Mouse (Mus musculus) G1E (cell line): ENCODE data around the gene Rasgrp3. TPM values are rescaled to one million over a fixed set of nuclear protein-coding genes. Genes with fewer than 3 reads are reported as not detected.

Experiments used
- ATAC-seq: 2 replicates; pipeline ENCODE4 v1.8.0; 2016; ENCODE audit warnings: mild to moderate bottlenecking; ENCODE audit not compliant: insufficient number of reproducible peaks, poor library complexity, low FRiP score, severe bottlenecking; ENCODE audit errors: extremely low read depth
- DNase-seq: peaks from one replicate; pipeline ENCODE4 v3.0.0; 2012; ENCODE audit warnings: low spot score
- H3K27me3 ChIP-seq: 2 replicates; pipeline ENCODE4 v1.6.1; 2012; ENCODE audit warnings: mild to moderate bottlenecking, low read length, inconsistent platforms; ENCODE audit not compliant: insufficient read depth
- H3K36me3 ChIP-seq: replicated peaks from 2 replicates; pipeline ENCODE3; 2012; ENCODE audit warnings: mild to moderate bottlenecking, inconsistent platforms
- H3K4me1 ChIP-seq: 2 replicates; pipeline ENCODE4 v1.6.1; 2012; ENCODE audit warnings: low read depth, low read length, inconsistent platforms, mixed read lengths; ENCODE audit not compliant: insufficient read depth
- H3K4me3 ChIP-seq: 2 replicates; pipeline ENCODE4 v1.5.1; 2012; ENCODE audit warnings: low read depth, mild to moderate bottlenecking, inconsistent platforms, low read length, moderate library complexity, mixed read lengths
- H3K9me3 ChIP-seq: replicated peaks from 2 replicates; pipeline ENCODE4 v1.6.1; 2012; ENCODE audit warnings: inconsistent platforms
- CTCF ChIP-seq: IDR thresholded peaks from 2 replicates; pipeline ENCODE4 v1.5.1; 2012; ENCODE audit warnings: low read depth, low read length, inconsistent platforms, mixed read lengths
- GATA1 ChIP-seq: IDR thresholded peaks from 2 replicates; pipeline ENCODE4 v1.6.1; 2012; ENCODE audit warnings: borderline replicate concordance, low read length, inconsistent platforms, mixed read lengths
- GATA2 ChIP-seq: IDR thresholded peaks from 2 replicates; pipeline ENCODE4 v1.6.1; 2012; ENCODE audit warnings: low read depth, low read length, inconsistent platforms, borderline replicate concordance
- POLR2AphosphoS5 ChIP-seq: IDR thresholded peaks from 2 replicates; pipeline ENCODE4 v1.6.1; 2012; ENCODE audit warnings: low read depth, low read length, inconsistent platforms; ENCODE audit not compliant: insufficient replicate concordance
- TAL1 ChIP-seq: conservative IDR thresholded peaks from 2 replicates; pipeline ENCODE4 v1.6.1; 2012; ENCODE audit warnings: low read depth, low read length, inconsistent platforms, mixed read lengths
- polyA plus RNA-seq: library from polyadenylated mRNA; stranded (reverse); fragments of >175 nt; gene quantifications from 2 replicates; pipeline ENCODE4 v1.2.3, GENCODE M21; 2012
- total RNA-seq, 2 experiments: library from RNA; stranded (forward) in 1 of 2; stranded (reverse) in 1 of 2; fragments of 200-1000 nt in 1 of 2; fragments of >200 nt in 1 of 2; fragmentation: Nextera tagmentation in 1 of 2; gene quantifications; 2 replicates each; pipeline ENCODE4 v1.2.3; 2014 to 2017

The Rasgrp3 gene
- total and polyA plus RNA-seq, 3 experiments = 0.11 TPM; not detected in 2

DNA sequence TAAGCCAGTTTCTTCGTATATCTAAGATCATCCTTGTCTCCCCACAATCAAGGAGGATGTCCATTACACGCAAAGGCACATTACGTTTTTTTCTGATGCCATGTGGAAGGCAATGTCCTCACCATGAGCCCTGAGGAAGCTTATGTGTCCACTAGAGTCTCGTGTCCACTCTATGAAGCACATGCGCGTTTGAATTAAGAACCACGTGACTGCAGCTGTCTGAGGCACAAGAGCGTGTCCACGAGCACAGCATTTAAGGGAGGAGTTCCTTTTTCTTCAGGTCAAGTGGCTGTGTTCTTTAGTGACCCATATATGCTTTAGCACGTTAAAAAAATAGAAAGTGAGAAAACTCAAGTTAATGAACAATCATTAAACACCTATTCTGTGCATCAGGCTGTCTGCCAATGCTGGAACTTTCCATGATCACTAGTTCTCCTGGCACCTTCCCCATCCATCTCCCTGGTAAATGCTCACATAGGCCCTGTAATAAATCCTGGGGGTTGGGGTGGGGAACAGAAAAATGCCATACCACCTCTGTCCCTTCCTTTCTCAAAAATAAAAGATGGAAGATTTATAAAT is 70.5 kb downstream of the Rasgrp3 start:
- no peak for ATAC-seq

DNA sequence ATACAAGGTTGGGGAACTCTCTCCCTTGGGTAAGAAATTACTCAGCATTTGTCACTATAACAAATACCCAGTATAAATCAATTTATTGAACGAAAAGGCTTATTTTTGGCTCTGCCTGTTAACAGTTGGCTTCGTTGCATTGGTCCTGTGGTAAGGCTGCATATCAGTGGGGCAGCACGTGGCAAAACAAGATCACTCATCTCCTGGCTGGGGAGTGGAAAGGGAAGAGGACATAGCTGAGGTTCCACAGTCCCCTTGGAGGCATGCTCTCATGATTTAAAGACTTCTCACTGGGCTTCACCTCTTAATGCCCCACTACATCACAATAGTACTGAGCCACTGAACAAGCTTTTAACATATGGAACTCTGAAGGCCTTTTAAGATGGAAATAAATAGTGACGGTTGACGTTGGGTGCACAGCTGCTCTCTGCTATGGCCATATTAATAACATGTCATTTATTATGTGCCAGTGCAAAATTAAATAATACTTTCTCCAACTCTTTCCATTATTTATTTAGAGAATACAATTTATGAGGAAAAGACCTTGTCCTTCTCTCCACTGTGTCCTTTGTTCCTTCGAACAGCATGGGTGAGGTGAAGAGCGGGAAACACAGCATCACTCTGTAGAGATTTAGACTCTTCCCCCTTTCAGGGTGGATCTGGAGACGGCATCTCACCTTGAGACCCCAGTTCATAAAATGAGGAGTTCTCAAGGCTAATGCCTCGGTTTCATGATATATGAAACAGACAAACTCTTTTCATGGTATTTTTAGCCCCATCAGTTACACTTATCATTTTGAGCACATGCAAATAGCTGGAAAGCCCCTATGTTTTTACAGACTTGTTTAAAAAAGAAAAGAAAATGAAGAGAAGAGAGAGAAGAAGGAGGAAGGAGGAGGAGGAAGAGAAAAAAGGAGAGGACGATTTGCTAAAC is 71.3 kb downstream of the Rasgrp3 start:
- no peaks in the 10 kb centered on the region for H3K9me3 ChIP-seq
- no peak overlapping the region for H3K4me3 ChIP-seq
- TF ChIP-seq GATA2 (no peak), TAL1 (no peak), CTCF (no peak), POLR2AphosphoS5 (no peak), GATA1 (no peak)
- ATAC-seq (no peak), DNase-seq (no peak)
- H3K36me3 ChIP-seq = no peaks in the 10 kb centered on the region
- no peaks in the 10 kb centered on the region for H3K27me3 ChIP-seq
- no peaks in the 10 kb centered on the region for H3K4me1 ChIP-seq

More for the DNA sequence above, 70.5 kb downstream of the Rasgrp3 start:
- Histone ChIP-seq H3K36me3 (no peaks in the 10 kb centered on the region), H3K9me3 (no peaks in the 10 kb centered on the region), H3K4me1 (no peaks in the 10 kb centered on the region), H3K4me3 (no peak overlapping the region), H3K27me3 (no peaks in the 10 kb centered on the region)
- no peak for DNase-seq
- no peak for TF ChIP-seq GATA1
- TF ChIP-seq GATA2 = no peak
- no peak for TF ChIP-seq CTCF
- no peak for TF ChIP-seq POLR2AphosphoS5
- no peak for TF ChIP-seq TAL1

DNA sequence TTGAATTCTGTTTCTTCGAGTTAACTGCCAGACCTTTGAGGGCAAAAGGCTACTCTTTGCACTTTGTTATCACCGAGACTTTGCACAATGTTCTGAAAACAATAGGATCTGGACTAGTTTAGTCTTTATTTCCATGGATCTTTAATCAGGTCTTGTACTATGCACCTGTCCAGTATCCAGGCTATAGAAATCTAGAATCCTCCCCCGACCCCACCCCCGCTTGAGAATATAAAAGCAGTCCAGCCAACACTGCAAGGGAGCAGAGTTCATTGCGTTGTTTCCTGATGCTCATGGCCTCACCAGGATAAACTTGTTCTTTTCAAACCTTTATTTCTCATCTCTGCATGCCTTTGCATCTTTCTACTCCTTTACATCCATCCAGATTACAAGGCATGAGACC is 73.6 kb downstream of the Rasgrp3 start:
- TF ChIP-seq GATA2 (no peak), GATA1 (no peak), POLR2AphosphoS5 (no peak), CTCF (no peak), TAL1 (no peak)
- no peaks in the 10 kb centered on the region for H3K36me3 ChIP-seq
- no peak overlapping the region for H3K4me3 ChIP-seq
- H3K4me1 ChIP-seq = no peaks in the 10 kb centered on the region
- H3K9me3 ChIP-seq = no peaks in the 10 kb centered on the region
- DNase-seq (no peak), ATAC-seq (no peak)
- H3K27me3 ChIP-seq = no peaks in the 10 kb centered on the region

DNA sequence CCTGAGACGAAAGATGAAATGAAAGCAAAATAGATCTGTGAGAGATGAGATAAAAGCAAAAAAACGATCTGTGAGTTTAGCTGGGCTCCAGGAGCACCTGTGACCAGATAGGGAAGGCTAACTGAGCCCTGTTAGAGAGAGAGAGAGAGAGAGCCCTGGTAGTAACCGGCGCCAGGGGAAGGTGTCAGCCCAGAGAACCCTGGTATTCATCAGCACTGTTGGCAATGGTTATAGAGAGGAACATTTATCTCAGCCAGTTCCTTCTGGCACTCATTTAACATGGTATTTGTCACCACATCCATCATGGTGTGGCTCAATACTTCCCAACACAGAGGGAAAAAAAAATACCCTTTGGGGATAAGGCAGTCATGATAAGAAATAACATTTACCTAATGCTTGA is 80.9 kb downstream of the Rasgrp3 start:
- H3K4me3 ChIP-seq = no peak overlapping the region
- no peaks in the 10 kb centered on the region for H3K36me3 ChIP-seq
- DNase-seq (no peak), ATAC-seq (no peak)
- no peaks in the 10 kb centered on the region for H3K9me3 ChIP-seq
- H3K27me3 ChIP-seq = no peaks in the 10 kb centered on the region
- H3K4me1 ChIP-seq = no peaks in the 10 kb centered on the region
- TF ChIP-seq TAL1 (no peak), GATA2 (no peak), CTCF (no peak), GATA1 (no peak), POLR2AphosphoS5 (no peak)

DNA sequence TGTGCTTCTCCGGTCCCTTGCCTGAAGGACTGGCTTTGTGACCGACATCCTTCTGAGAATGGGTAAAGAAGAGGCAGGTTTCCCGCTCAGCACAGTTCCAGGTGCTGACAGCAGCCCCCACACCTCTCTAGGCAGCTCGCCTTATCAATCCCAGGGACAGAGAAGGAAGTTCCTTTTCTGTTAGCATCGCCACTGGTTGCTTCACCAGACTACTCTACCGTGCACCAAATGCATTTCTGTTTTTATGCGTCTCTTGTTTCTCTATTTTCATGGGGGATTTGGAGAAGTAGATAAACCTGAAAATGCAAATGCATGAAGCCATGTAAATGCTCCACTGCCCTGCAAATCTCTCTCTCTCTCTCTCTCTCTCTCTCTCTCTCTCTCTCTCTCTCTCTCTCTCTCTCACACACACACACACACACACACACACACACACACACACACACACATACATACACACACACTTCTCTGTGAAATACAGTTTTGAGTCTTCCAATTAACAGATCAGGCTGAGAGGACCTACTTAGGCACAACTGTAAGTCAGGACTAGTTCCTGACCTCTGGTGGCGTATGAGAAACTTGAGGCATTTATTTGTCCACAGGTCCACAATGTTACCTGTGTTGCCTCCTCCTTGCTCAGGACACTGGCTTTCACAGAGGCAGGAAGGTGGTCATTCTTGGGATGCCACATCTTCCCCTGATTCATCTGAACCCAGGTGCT is 82.6 kb downstream of the Rasgrp3 start:
- Histone ChIP-seq H3K4me1 (no peaks in the 10 kb centered on the region), H3K36me3 (no peaks in the 10 kb centered on the region), H3K9me3 (no peaks in the 10 kb centered on the region), H3K4me3 (no peak overlapping the region), H3K27me3 (no peaks in the 10 kb centered on the region)
- ATAC-seq (no peak; the same call in 1 of the 2 replicates), DNase-seq (no peak)
- TF ChIP-seq GATA1 = no peak
- TF ChIP-seq GATA2 = no peak
- TF ChIP-seq CTCF = no peak
- no peak for TF ChIP-seq TAL1
- TF ChIP-seq POLR2AphosphoS5 = no peak
